Mouse (Mus musculus): ENCODE results near the gene Vps26c.

GRCm38 (mm10) chr16:94504192-94504591, 22.4 kb downstream of the Vps26c start:
- TF ChIP-seq CTCF (IDR thresholded peaks at IDR 0.05; ENCODE audit: low read depth, low read length) (no peak), POLR2A (IDR thresholded peaks at IDR 0.05; ENCODE audit: extremely low read depth, insufficient read depth, low read length) (no peak)

All from liver, adult 2 months (tissue).